Mouse (Mus musculus): ENCODE measurements around the gene Sppl3.

Sppl3 gene

GRCm38 (mm10) chr5:115129328-115129727 is 118.4 kb downstream of the Sppl3 start:
- DNase-seq = no peak

GRCm38 (mm10) chr5:115132465-115132864 is 121.5 kb downstream of the Sppl3 start:
- DNase-seq = no peak

DNA sequence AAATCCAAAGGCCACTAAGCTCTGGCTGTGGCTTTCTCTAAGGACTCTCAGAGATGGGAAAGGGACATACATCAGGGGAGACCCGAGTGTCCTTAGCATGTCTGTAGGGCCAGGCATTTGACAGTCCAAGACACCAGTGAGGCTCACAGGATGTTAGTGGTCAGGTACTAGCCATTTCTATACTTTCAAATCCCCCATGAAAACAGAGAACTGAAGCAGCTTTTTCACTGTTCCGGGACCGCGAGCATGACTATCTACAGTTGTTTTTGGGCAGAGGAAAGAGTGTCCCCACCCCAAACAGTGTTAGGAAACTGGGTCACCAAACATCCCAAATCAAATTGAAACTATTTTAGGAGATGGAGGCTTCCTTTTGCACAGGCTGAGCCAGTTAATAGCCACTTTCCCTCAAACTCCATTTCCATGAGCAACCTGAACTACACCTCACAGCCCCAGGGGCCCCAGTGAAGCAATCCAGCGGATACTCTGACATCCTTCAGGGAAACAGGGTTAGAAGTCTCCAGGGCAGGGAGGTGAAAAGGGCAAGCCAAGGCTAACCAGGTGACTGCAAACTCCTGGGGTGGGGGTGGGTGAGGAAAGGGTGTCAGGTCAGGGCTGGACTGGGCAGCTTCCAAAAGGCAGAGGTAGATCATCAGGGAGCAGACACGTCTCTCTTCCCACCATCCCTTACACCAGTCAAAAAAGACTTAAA is 122.6 kb downstream of the Sppl3 start:
- no peak for DNase-seq

GRCm38 (mm10) chr5:115134234-115135165 is 123.6 kb downstream of the Sppl3 start, which contains the start of gene Unc119b:
Gene Unc119b (minus strand): TSS chr5:115134975.
- peak; percentile 84 for DNase-seq

- no peak for DNase-seq
Measured at GRCm38 (mm10) chr5:115139124-115139523, 128.2 kb downstream of the Sppl3 start.

- DNase-seq = no peak
Measured at GRCm38 (mm10) chr5:115140726-115141125, 129.8 kb downstream of the Sppl3 start.

DNA sequence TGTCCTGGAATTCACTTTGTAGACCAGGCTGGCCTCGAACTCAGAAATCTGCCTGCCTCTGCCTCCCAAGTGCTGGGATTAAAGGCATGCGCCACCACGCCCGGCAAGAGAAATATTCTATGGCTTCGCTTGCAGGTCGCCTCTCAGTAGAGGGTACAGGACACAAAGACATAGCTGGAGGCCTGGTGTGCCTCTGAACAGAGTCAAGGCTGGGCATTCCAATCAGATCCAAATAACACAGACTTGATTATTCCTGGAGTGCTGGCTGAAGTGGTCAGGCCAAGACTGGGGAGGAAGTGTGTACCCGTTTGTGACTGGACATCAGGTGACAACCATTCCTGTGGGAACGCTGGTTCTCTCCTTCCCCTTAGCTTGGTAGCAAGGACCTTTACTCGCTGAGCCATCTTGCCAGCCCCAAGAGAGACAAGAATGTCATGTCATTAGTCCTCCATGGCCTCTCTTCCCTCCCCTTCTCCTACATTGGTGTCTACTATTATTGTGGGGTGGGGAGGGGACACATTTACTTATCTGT is 131.3 kb downstream of the Sppl3 start:
- DNase-seq = no peak

GRCm38 (mm10) chr5:115143552-115143951 is 132.6 kb downstream of the Sppl3 start:
- DNase-seq = no peak

DNA sequence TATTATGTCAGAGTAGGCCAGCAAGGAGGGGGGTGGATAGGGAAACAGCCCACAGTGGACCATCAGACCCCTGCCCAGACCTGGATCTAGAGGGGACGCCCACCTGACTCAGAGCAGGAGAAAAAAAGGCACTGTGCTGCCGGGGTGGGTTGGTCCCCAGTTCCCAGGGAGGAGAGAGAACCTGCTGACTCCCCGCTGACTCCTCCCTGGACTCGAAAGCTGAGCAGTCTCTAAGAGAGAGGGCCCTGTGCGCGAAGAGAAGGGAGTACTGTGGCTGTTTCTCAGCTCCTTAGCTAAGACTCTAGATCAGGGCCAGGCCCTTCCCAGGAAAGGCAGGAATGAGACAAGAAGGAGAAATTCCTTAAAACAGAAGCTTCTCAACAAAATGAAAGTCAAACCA is 133.5 kb downstream of the Sppl3 start:
- no peak for DNase-seq

GRCm38 (mm10) chr5:115145253-115145968 is 134.5 kb downstream of the Sppl3 start:
- no peak for DNase-seq

DNA sequence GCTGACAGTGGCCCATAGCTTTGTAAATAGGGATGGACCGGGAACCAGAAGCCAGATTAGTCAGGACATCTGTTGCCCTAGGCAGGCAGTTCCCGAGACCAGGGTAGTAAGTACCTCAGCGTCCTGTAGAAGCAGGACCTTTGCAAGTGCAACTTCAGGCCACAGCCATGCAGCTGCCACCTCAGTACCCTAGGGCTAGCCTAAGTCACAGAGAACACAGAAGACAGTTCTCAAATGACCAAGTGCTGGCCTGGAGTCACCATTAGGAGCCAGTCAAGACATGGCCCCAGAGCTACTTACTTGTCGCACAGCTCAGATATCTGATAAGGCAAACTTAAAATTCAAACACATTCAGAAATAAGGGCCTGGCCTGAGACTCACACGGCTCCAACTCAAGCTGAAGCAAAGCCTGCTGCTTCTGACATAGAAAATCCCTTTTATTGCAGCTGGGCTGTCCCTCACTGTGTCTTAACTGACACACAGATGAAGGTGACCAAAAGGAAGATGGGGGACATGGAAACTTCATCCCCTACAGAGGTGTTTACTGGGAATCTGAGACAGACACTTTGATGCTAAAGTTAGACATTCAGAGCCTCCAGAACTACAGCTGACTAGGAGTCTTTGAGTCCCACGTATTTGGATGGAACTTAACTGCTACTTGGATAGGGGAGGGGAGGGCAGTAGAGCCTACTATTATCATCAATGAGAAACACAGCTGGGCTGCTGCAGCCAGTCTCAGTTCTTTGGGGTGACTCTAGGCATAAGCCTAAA is 135.2 kb downstream of the Sppl3 start:
- DNase-seq = no peak

DNA sequence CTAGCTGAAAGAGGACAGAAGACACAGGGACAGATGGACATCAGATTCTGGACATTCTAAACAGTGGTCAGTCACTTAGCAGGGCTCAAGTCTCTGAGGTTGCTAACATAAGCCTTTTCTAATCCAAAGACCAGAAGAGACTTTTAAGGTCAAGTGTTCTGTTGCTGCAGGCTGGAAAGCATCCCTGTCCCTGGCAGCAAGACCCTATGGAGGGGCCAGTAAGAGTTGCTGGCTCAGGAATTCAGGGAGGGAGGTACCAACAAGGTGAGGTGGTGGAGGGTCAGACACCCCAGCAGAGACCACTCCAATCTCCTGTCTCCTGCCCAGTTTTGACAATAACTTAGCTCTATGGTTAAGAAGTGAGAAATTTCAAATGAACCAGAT is 135.8 kb downstream of the Sppl3 start:
- DNase-seq = no peak

- no peak for DNase-seq
Measured at GRCm38 (mm10) chr5:115147388-115147787, 136.5 kb downstream of the Sppl3 start.

GRCm38 (mm10) chr5:115148378-115148777 is 137.4 kb downstream of the Sppl3 start:
- DNase-seq = no peak
